12 mouse cellular contexts compared by ENCODE assay signal in genomic region chr13:20150130-20150835, GRCm38 (mm10). TPM values are rescaled to one million over a fixed set of nuclear protein-coding genes. Genes with fewer than 3 reads are reported as not detected.
DNase-seq lines count a peak whose midpoint lies in the region; ATAC-seq lines count a peak whose summit lies in the region.
"Had no signal": no experiment of that assay in that cellular context is flagged by ENCODE, and none has a peak within 500 bp of the region (broad histone marks: within the 10 kb centered on the region; RNA-seq: fewer than 3 reads in every experiment).

No protein-coding gene starts in this region.

- DNase-seq in embryonic facial prominence, embryonic 10.5 days (ENCODE audit: low spot score): no peak
- no peak for DNase-seq in limb, embryonic 10.5 days (ENCODE audit: low spot score)
- no peak for DNase-seq in kidney, adult 18-20 months
- DNase-seq: left cerebral cortex, postnatal 4 days; thymus, adult 2 months had no signal

- no peak overlapping the region for H3K9ac ChIP-seq in embryonic facial prominence, embryonic 13.5 days
- no peak overlapping the region for H3K9ac ChIP-seq in limb, embryonic 12.5 days (replicated peaks)
- no peak overlapping the region for H3K9ac ChIP-seq in embryonic facial prominence, embryonic 15.5 days
- H3K9ac ChIP-seq in forebrain, embryonic 13.5 days: no peak overlapping the region
- H3K9ac ChIP-seq: forebrain, embryonic 15.5 days; neural tube, embryonic 13.5 days had no signal

- H3K4me3 ChIP-seq in embryonic facial prominence, embryonic 13.5 days: no peak overlapping the region
- no peak overlapping the region for H3K4me3 ChIP-seq in embryonic facial prominence, embryonic 10.5 days
- H3K4me3 ChIP-seq in limb, embryonic 12.5 days (replicated peaks): no peak overlapping the region
- no peak overlapping the region for H3K4me3 ChIP-seq in limb, embryonic 10.5 days
- no peak overlapping the region for H3K4me3 ChIP-seq in embryonic facial prominence, embryonic 15.5 days (replicated peaks)
- H3K4me3 ChIP-seq in forebrain, embryonic 13.5 days: no peak overlapping the region
- H3K4me3 ChIP-seq: forebrain, embryonic 15.5 days; neural tube, embryonic 13.5 days had no signal

- WGBS in embryonic facial prominence, embryonic 13.5 days: 83% methylated on average over 11 of the region's 11 CpGs
- 90% methylated on average over 11 of the region's 11 CpGs for WGBS in embryonic facial prominence, embryonic 10.5 days
- whole genome bisulfite sequencing in limb, embryonic 12.5 days: 81% methylated on average over 11 of the region's 11 CpGs
- 86% methylated on average over 11 of the region's 11 CpGs for WGBS in limb, embryonic 10.5 days
- 83% methylated on average over 11 of the region's 11 CpGs for whole genome bisulfite sequencing in embryonic facial prominence, embryonic 15.5 days
- 86% methylated on average over 11 of the region's 11 CpGs for WGBS in forebrain, embryonic 13.5 days

- no peaks in the 10 kb centered on the region for H3K36me3 ChIP-seq in embryonic facial prominence, embryonic 13.5 days
- no peaks in the 10 kb centered on the region for H3K36me3 ChIP-seq in embryonic facial prominence, embryonic 10.5 days (replicated peaks)
- no peaks in the 10 kb centered on the region for H3K36me3 ChIP-seq in limb, embryonic 12.5 days
- H3K36me3 ChIP-seq in limb, embryonic 10.5 days: no peaks in the 10 kb centered on the region
- no peaks in the 10 kb centered on the region for H3K36me3 ChIP-seq in embryonic facial prominence, embryonic 15.5 days
- no peaks in the 10 kb centered on the region for H3K36me3 ChIP-seq in forebrain, embryonic 13.5 days (ENCODE audit: poor library complexity, severe bottlenecking)
- H3K36me3 ChIP-seq: forebrain, embryonic 15.5 days; neural tube, embryonic 13.5 days had no signal

- H3K27me3 ChIP-seq in embryonic facial prominence, embryonic 13.5 days: no peaks in the 10 kb centered on the region
- H3K27me3 ChIP-seq in embryonic facial prominence, embryonic 10.5 days (replicated peaks; ENCODE audit: low read depth, poor library complexity, severe bottlenecking): no peaks in the 10 kb centered on the region
- H3K27me3 ChIP-seq in limb, embryonic 12.5 days: no peaks in the 10 kb centered on the region
- no peaks in the 10 kb centered on the region for H3K27me3 ChIP-seq in limb, embryonic 10.5 days (ENCODE audit: low read depth, poor library complexity, severe bottlenecking)
- no peaks in the 10 kb centered on the region for H3K27me3 ChIP-seq in embryonic facial prominence, embryonic 15.5 days
- no peaks in the 10 kb centered on the region for H3K27me3 ChIP-seq in forebrain, embryonic 13.5 days
- H3K27me3 ChIP-seq: neural tube, embryonic 13.5 days had no signal

- H3K4me1 ChIP-seq in embryonic facial prominence, embryonic 13.5 days: peaks cover 24% of the 10 kb centered on the region
- no peaks in the 10 kb centered on the region for H3K4me1 ChIP-seq in embryonic facial prominence, embryonic 10.5 days
- H3K4me1 ChIP-seq in limb, embryonic 12.5 days (replicated peaks): peaks cover 37% of the 10 kb centered on the region
- H3K4me1 ChIP-seq in limb, embryonic 10.5 days: peaks cover 24% of the 10 kb centered on the region
- 0 out of 2 replicates have a peak, but pooled peaks cover 6% of the 10 kb centered on the region for H3K4me1 ChIP-seq in embryonic facial prominence, embryonic 15.5 days
- no peaks in the 10 kb centered on the region for H3K4me1 ChIP-seq in forebrain, embryonic 13.5 days
- H3K4me1 ChIP-seq: forebrain, embryonic 15.5 days; neural tube, embryonic 13.5 days had no signal

- H3K27ac ChIP-seq in embryonic facial prominence, embryonic 13.5 days: peak overlapping the region; percentile 44; the same call in 1 of the 2 replicates
- no peak overlapping the region for H3K27ac ChIP-seq in embryonic facial prominence, embryonic 10.5 days (replicated peaks)
- H3K27ac ChIP-seq in limb, embryonic 12.5 days: no peak overlapping the region
- no peak overlapping the region for H3K27ac ChIP-seq in limb, embryonic 10.5 days
- 0 out of 2 replicates have a peak overlapping the region, but pooled peaks have one; percentile 55 for H3K27ac ChIP-seq in embryonic facial prominence, embryonic 15.5 days (replicated peaks)
- no peak overlapping the region for H3K27ac ChIP-seq in forebrain, embryonic 13.5 days
- H3K27ac ChIP-seq: forebrain, embryonic 15.5 days; neural tube, embryonic 13.5 days had no signal

- no peak overlapping the region for H3K4me2 ChIP-seq in embryonic facial prominence, embryonic 13.5 days
- H3K4me2 ChIP-seq in limb, embryonic 12.5 days: no peak overlapping the region
- H3K4me2 ChIP-seq in embryonic facial prominence, embryonic 15.5 days (replicated peaks): no peak overlapping the region
- H3K4me2 ChIP-seq in forebrain, embryonic 13.5 days: no peak overlapping the region
- H3K4me2 ChIP-seq: forebrain, embryonic 15.5 days; neural tube, embryonic 13.5 days had no signal

- H3K9me3 ChIP-seq in embryonic facial prominence, embryonic 13.5 days: no peaks in the 10 kb centered on the region
- no peaks in the 10 kb centered on the region for H3K9me3 ChIP-seq in embryonic facial prominence, embryonic 10.5 days
- H3K9me3 ChIP-seq in limb, embryonic 12.5 days: no peaks in the 10 kb centered on the region
- H3K9me3 ChIP-seq in limb, embryonic 10.5 days (replicated peaks): no peaks in the 10 kb centered on the region
- no peaks in the 10 kb centered on the region for H3K9me3 ChIP-seq in embryonic facial prominence, embryonic 15.5 days (replicated peaks)
- H3K9me3 ChIP-seq in forebrain, embryonic 13.5 days (replicated peaks): no peaks in the 10 kb centered on the region
- H3K9me3 ChIP-seq: forebrain, embryonic 15.5 days; neural tube, embryonic 13.5 days had no signal

- no peak for ATAC-seq in embryonic facial prominence, embryonic 13.5 days (ENCODE audit: insufficient number of reproducible peaks, insufficient read depth, low FRiP score, low TSS enrichment, low read depth)
- 0 out of 2 replicates have a peak, but pooled peaks have one; percentile 26 for ATAC-seq in limb, embryonic 12.5 days (ENCODE audit: insufficient number of reproducible peaks, insufficient read depth, low FRiP score, low TSS enrichment, low read depth)
- ATAC-seq in embryonic facial prominence, embryonic 15.5 days (ENCODE audit: insufficient number of reproducible peaks, low FRiP score, low TSS enrichment, low read depth): no peak
- ATAC-seq in megakaryocyte progenitor cell, adult 5-6 weeks (replicated peaks; ENCODE audit: poor library complexity): peak; percentile 61
- ATAC-seq in forebrain, embryonic 13.5 days: no peak
- ATAC-seq: forebrain, embryonic 15.5 days had no signal

RNA-seq across cellular contexts. Expression of gene Elmo1, which starts 59.9 kb away (rescaled TPM):
- 15.6 and 18.1 TPM in 2 replicates for polyA plus RNA-seq in embryonic facial prominence, embryonic 13.5 days (2015; fragmentation: Nextera tagmentation; extraction: Ambion mirVana)
- polyA plus RNA-seq in embryonic facial prominence, embryonic 10.5 days (2016; fragmentation: Nextera tagmentation; extraction: Ambion mirVana): 9.0 and 9.8 TPM in 2 replicates
- polyA plus RNA-seq in limb, embryonic 12.5 days (2016; fragmentation: Nextera tagmentation; extraction: Ambion mirVana): 8.0 and 8.3 TPM in 2 replicates
- polyA plus RNA-seq in limb, embryonic 10.5 days (2016; fragmentation: Nextera tagmentation; extraction: Ambion mirVana): 7.1 and 9.1 TPM in 2 replicates
- polyA plus RNA-seq in embryonic facial prominence, embryonic 15.5 days (2015; fragmentation: Nextera tagmentation; extraction: Ambion mirVana): 23.4 and 23.5 TPM in 2 replicates
- total RNA-seq in megakaryocyte progenitor cell, adult 5-6 weeks (2015): 97.9 and 103 TPM in 2 replicates
- 42.0 and 61.9 TPM in 2 replicates for total RNA-seq in megakaryocyte progenitor cell, adult 5-6 weeks (2017)
- polyA plus RNA-seq in forebrain, embryonic 13.5 days (2015; fragmentation: Nextera tagmentation; extraction: Ambion mirVana): 24.0 and 24.3 TPM in 2 replicates

Comparison
In these comparisons a context has a peak if more than half of its experiments do, and no peak if none do; other contexts are left out.
1. H3K27ac ChIP-seq: peak in embryonic facial prominence, embryonic 13.5 days (single experiment) and embryonic facial prominence, embryonic 15.5 days (single experiment); none in embryonic facial prominence, embryonic 10.5 days (single experiment), limb, embryonic 12.5 days (single experiment), limb, embryonic 10.5 days (single experiment) and forebrain, embryonic 13.5 days (single experiment).
2. ATAC-seq: peak in limb, embryonic 12.5 days (single experiment) and megakaryocyte progenitor cell, adult 5-6 weeks (single experiment); none in embryonic facial prominence, embryonic 13.5 days (single experiment), embryonic facial prominence, embryonic 15.5 days (single experiment) and forebrain, embryonic 13.5 days (single experiment).